Mouse (Mus musculus): Measurements from ENCODE around the gene Nyap1. TPM values are rescaled to one million over a fixed set of nuclear protein-coding genes. Genes with fewer than 3 reads are reported as not detected.

Gene Nyap1
- polyA plus RNA-seq, 1 experiment = 5.7 TPM

DNA sequence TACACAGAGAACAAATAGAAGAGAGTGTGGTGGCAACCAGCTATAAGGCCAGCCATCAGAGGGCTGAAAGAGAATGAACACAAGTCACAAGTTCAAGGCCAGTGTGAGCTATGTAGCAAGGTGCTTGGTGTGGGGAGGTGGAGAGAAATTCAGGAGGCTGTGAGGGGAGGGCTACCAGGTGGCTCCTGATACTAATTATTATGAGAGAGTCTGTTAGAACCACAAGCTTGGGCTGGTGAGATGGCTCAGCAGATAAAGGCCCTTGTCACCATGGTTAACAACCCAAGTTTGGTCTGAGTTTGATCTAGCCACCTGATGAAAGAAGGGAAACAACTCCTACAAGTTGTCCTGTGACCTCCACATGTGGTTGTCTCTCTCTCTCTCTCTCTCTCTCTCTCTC lies 31.3 kb upstream of the Nyap1 start:
- H3K4me1 ChIP-seq (ENCODE audit: control insufficient read depth, insufficient read depth, low read length) = 0 out of 2 replicates have a peak, but pooled peaks cover 4% of the 10 kb centered on the region
- H3K27ac ChIP-seq (ENCODE audit: insufficient read depth, low read length) = no peak overlapping the region
- no peak overlapping the region for H3K4me3 ChIP-seq (ENCODE audit: insufficient read depth, low read length)
- TF ChIP-seq CTCF (IDR thresholded peaks at IDR 0.05; ENCODE audit: borderline replicate concordance, insufficient read depth, low read length) (no peak), POLR2A (IDR thresholded peaks at IDR 0.05; ENCODE audit: low read depth, low read length) (no peak)

- TF ChIP-seq CTCF (IDR thresholded peaks at IDR 0.05; ENCODE audit: borderline replicate concordance, insufficient read depth, low read length) (no peak), POLR2A (IDR thresholded peaks at IDR 0.05; ENCODE audit: low read depth, low read length) (no peak)
Observed at GRCm38 (mm10) chr5:137770709-137771108, 29.3 kb upstream of the Nyap1 start.

GRCm38 (mm10) chr5:137768475-137768874 lies 27.1 kb upstream of the Nyap1 start:
- TF ChIP-seq CTCF (IDR thresholded peaks at IDR 0.05; ENCODE audit: borderline replicate concordance, insufficient read depth, low read length) = no peak
- TF ChIP-seq POLR2A (IDR thresholded peaks at IDR 0.05; ENCODE audit: low read depth, low read length) = no peak
- no peaks in the 10 kb centered on the region for H3K4me1 ChIP-seq (ENCODE audit: control insufficient read depth, insufficient read depth, low read length)

More at GRCm38 (mm10) chr5:137770709-137771108, 29.3 kb upstream of the Nyap1 start:
- no peak overlapping the region for H3K4me3 ChIP-seq (ENCODE audit: insufficient read depth, low read length)
- no peaks in the 10 kb centered on the region for H3K4me1 ChIP-seq (ENCODE audit: control insufficient read depth, insufficient read depth, low read length)
- no peak overlapping the region for H3K27ac ChIP-seq (ENCODE audit: insufficient read depth, low read length)

GRCm38 (mm10) chr5:137766270-137766669 lies 24.9 kb upstream of the Nyap1 start:
- H3K27ac ChIP-seq (ENCODE audit: insufficient read depth, low read length) = no peak overlapping the region
- no peak for TF ChIP-seq CTCF (IDR thresholded peaks at IDR 0.05; ENCODE audit: borderline replicate concordance, insufficient read depth, low read length)
- TF ChIP-seq POLR2A (IDR thresholded peaks at IDR 0.05; ENCODE audit: low read depth, low read length) = no peak
- no peaks in the 10 kb centered on the region for H3K4me1 ChIP-seq (ENCODE audit: control insufficient read depth, insufficient read depth, low read length)
- no peak overlapping the region for H3K4me3 ChIP-seq (ENCODE audit: insufficient read depth, low read length)

More at GRCm38 (mm10) chr5:137768475-137768874, 27.1 kb upstream of the Nyap1 start:
- Histone ChIP-seq H3K4me3 (ENCODE audit: insufficient read depth, low read length) (no peak overlapping the region), H3K27ac (ENCODE audit: insufficient read depth, low read length) (no peak overlapping the region)

- H3K27ac ChIP-seq (ENCODE audit: insufficient read depth, low read length) = no peak overlapping the region
- H3K4me1 ChIP-seq (ENCODE audit: control insufficient read depth, insufficient read depth, low read length) = no peaks in the 10 kb centered on the region
- no peak for TF ChIP-seq POLR2A (IDR thresholded peaks at IDR 0.05; ENCODE audit: low read depth, low read length)
- no peak for TF ChIP-seq CTCF (IDR thresholded peaks at IDR 0.05; ENCODE audit: borderline replicate concordance, insufficient read depth, low read length)
- H3K4me3 ChIP-seq (ENCODE audit: insufficient read depth, low read length) = no peak overlapping the region
Observed at GRCm38 (mm10) chr5:137764609-137765340, 23.4 kb upstream of the Nyap1 start.

- Histone ChIP-seq H3K4me3 (ENCODE audit: insufficient read depth, low read length) (no peak overlapping the region), H3K27ac (ENCODE audit: insufficient read depth, low read length) (no peak overlapping the region), H3K4me1 (ENCODE audit: control insufficient read depth, insufficient read depth, low read length) (no peaks in the 10 kb centered on the region)
- TF ChIP-seq CTCF (IDR thresholded peaks at IDR 0.05; ENCODE audit: borderline replicate concordance, insufficient read depth, low read length) (peak; percentile 46; the same call in 1 of the 2 replicates), POLR2A (IDR thresholded peaks at IDR 0.05; ENCODE audit: low read depth, low read length) (no peak)
Observed at GRCm38 (mm10) chr5:137759971-137760412, 18.6 kb upstream of the Nyap1 start.

DNA sequence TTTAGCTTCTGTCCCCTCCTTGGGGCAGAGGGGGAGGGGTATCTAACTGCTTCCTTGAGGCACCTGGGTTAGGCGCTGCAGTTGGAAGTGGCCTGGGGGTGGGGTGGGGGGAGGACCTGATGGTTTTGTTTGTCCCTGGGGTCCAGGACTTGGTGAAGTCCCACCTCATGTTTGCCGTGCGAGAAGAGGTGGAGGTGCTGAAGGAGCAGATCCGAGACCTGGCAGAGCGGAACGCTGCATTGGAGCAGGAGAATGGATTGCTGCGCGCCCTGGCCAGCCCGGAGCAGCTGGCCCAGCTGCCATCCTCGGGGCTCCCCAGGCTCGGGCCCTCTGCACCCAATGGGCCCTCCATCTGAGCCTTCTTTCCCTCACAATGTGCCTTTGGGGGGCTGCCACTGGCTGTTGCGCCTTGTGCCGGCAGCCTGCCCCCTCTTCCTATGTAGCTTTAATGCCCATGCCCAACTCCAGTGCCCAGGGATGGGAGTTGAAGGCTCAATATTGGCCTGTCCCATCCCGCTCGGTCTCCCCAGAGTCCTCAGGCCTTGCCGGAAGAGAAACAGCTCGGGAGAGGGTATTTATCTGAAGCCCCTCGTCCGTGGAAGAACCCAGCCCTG lies 17.6 kb upstream of the Nyap1 start:
- no peak for TF ChIP-seq CTCF (IDR thresholded peaks at IDR 0.05; ENCODE audit: borderline replicate concordance, insufficient read depth, low read length)
- TF ChIP-seq POLR2A (IDR thresholded peaks at IDR 0.05; ENCODE audit: low read depth, low read length) = no peak
- H3K4me1 ChIP-seq (ENCODE audit: control insufficient read depth, insufficient read depth, low read length) = no peaks in the 10 kb centered on the region
- no peak overlapping the region for H3K4me3 ChIP-seq (ENCODE audit: insufficient read depth, low read length)
- H3K27ac ChIP-seq (ENCODE audit: insufficient read depth, low read length) = no peak overlapping the region

DNA sequence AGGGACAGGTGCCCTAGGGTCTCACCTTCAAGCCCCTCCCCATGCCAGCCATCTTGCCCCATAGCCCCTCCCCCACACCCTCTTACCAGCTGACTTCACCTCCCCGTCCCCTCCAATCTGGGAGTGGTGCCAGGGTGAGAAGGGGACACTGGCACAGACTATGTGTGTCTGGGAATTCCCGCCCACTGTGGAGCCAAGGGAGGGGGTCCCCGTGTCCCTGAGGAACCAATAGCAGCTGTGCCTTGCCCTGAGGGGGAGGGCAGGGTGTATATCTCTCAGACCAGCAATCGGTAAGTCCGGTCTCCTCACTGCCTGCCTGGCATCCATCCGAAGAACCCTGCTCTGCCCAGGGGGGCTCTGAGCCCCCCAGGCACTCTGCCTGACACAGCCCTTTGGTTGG lies 16.5 kb upstream of the Nyap1 start:
- Histone ChIP-seq H3K4me1 (ENCODE audit: control insufficient read depth, insufficient read depth, low read length) (no peaks in the 10 kb centered on the region), H3K27ac (ENCODE audit: insufficient read depth, low read length) (no peak overlapping the region), H3K4me3 (ENCODE audit: insufficient read depth, low read length) (no peak overlapping the region)
- TF ChIP-seq CTCF (IDR thresholded peaks at IDR 0.05; ENCODE audit: borderline replicate concordance, insufficient read depth, low read length) (no peak), POLR2A (IDR thresholded peaks at IDR 0.05; ENCODE audit: low read depth, low read length) (no peak)

DNA sequence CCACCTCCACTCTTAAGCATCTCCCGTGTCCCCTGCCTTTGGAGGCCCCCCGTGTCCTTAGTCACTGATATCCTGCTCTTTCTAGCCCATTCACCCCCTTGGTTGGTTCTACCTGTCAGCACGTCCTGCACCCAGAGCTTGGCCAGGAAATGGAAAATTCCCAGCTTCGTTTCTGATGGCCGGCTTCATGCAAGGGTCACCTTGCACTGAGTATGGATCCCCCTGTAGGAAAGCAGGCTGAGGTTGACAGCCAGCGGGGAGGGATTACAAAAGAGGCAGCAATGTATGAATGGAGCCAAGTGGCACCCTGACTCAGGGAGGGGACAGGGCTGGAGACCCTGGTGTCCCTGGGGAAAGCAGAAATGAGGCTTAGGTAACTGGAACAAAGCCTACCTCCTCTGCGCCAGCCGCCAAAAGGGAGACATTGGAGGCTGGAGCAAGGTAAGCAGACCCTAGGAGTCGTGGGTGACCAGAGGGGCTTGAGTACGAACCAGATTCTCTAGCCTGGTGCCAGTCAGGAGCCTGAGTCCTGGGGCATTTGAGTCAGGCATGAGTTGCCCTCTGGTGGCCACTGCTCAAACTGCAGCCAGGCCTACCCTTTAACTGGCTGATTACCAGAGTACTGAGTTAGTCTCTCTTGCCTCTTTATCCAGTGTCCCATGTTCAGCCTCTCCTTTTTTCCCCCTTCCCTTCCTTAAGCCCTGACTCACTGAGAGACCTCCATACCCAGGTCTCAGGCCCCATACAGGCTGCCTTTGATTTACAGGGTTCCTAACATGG lies 15.7 kb upstream of the Nyap1 start:
- TF ChIP-seq CTCF (IDR thresholded peaks at IDR 0.05; ENCODE audit: borderline replicate concordance, insufficient read depth, low read length) (peak; percentile 80), POLR2A (IDR thresholded peaks at IDR 0.05; ENCODE audit: low read depth, low read length) (no peak)
- H3K27ac ChIP-seq (ENCODE audit: insufficient read depth, low read length) = no peak overlapping the region

More for the DNA sequence above, 15.7 kb upstream of the Nyap1 start:
- no peak overlapping the region for H3K4me3 ChIP-seq (ENCODE audit: insufficient read depth, low read length)
- H3K4me1 ChIP-seq (ENCODE audit: control insufficient read depth, insufficient read depth, low read length) = no peaks in the 10 kb centered on the region
